ENCODE assay signal across 17 mouse cellular contexts in the genomic region with DNA sequence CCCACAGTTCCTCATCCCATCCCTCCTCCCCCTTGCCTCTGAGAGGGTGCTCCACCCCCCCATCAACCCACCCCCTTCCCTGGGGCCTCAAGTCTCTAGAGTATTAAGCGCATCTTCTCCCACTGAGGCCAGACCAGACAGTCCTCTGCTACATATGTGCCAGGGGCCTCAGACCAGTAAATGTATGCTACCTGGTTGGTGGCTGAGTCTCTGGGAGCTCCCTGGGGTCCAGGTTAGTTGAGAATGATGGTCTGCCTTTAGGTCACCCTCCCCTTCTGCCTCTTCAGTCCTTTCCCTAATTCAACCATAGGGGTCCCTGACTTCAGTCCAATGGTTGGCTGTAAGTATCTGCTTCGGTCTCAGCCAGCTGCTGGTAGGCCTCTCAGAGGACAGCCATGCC. TPM values are rescaled to one million over a fixed set of nuclear protein-coding genes. Genes with fewer than 3 reads are reported as not detected.
A peak's percentile ranks its signal among the peaks of the same experiment; 100 is the strongest.
DNase-seq lines count a peak whose midpoint lies in the region.
"Had no signal": no experiment of that assay in that cellular context is flagged by ENCODE, and none has a peak within 500 bp of the region (broad histone marks: within the 10 kb centered on the region; RNA-seq: fewer than 3 reads in every experiment).

No protein-coding gene starts in this region.

- 94% methylated on average over 2 of the region's 2 CpGs for WGBS in heart, embryonic 10.5 days

- no peak overlapping the region for H3K4me3 ChIP-seq in heart, embryonic 10.5 days

- no peaks in the 10 kb centered on the region for H3K9me3 ChIP-seq in heart, embryonic 10.5 days
- H3K9me3 ChIP-seq: G1E had no signal

- intact Hi-C loops in heart, postnatal 14 days (cut with DNase I): no loop called here
- intact Hi-C loops in heart, postnatal 10 days (cut with DNase I): no loop called here

- DNase-seq in heart, adult 11 months: peak; percentile 55
- DNase-seq in heart, postnatal 14 days: no peak
- peak; percentile 61 for DNase-seq in heart, embryonic 10.5 days (ENCODE audit: low spot score)
- no peak for DNase-seq in heart, postnatal 10 days
- DNase-seq: adrenal gland, adult 2 months; adrenal gland, adult 8-10 months; adrenal gland, postnatal 10 days; adrenal gland, postnatal 14 days; adrenal gland, postnatal 25 days; adrenal gland, postnatal 36 days; B cell, adult 2 months; cerebellum, adult 11 months; cerebellum, adult 11-12 months; cerebellum, adult 18-20 months had no signal

- H3K4me1 ChIP-seq in heart, embryonic 10.5 days: peaks cover 6% of the 10 kb centered on the region; the same call in 1 of the 2 replicates

- H3K36me3 ChIP-seq in heart, embryonic 10.5 days: no peaks in the 10 kb centered on the region
- H3K36me3 ChIP-seq: G1E had no signal

- H3K27ac ChIP-seq in heart, embryonic 10.5 days: no peak overlapping the region

- H3K27me3 ChIP-seq in heart, embryonic 10.5 days (ENCODE audit: insufficient read depth, poor library complexity, severe bottlenecking): no peaks in the 10 kb centered on the region
- H3K27me3 ChIP-seq: CH12.LX, Patski had no signal

RNA-seq across cellular contexts. Expression of gene Ubr2, which starts 58.9 kb away (rescaled TPM):
- total RNA-seq in heart, postnatal 14 days (2021): 10 to 100 TPM; 70.1 to 77.4 TPM
- polyA plus RNA-seq in heart, embryonic 10.5 days (2016; fragmentation: Nextera tagmentation; extraction: Ambion mirVana): 17.2 and 17.7 TPM in 2 replicates
- 10 to 100 TPM; 55.6 to 64.8 TPM for total RNA-seq in heart, postnatal 10 days (2021)

Comparison
In these comparisons a context has a peak if more than half of its experiments do, and no peak if none do; other contexts are left out.
1. DNase-seq: peak in heart, adult 11 months (single experiment) and heart, embryonic 10.5 days (single experiment); none in heart, postnatal 14 days (0 of 2) and heart, postnatal 10 days (0 of 2).